Mouse (Mus musculus) lung, embryonic 16.5 days (tissue): ENCODE measurements around the gene Apaf1. TPM values are rescaled to one million over a fixed set of nuclear protein-coding genes. Genes with fewer than 3 reads are reported as not detected.

ENCODE experiments used
- ATAC-seq: fragments of 200-750 bp; cut with Nextera tagmentation; 2 replicates; pipeline ENCODE4 v1.8.0; 2017; ENCODE audit warnings: low read depth, mild to moderate bottlenecking, moderate library complexity
- H3K27ac ChIP-seq: fragments of 300-500 bp; sonication (generic); 2 replicates; pipeline ENCODE4 v1.5.1; 2014; ENCODE audit warnings: mild to moderate bottlenecking, control low read depth, low read length
- H3K27me3 ChIP-seq: fragments of 300-500 bp; sonication (generic); 2 replicates; pipeline ENCODE4 v1.6.1; 2014; ENCODE audit warnings: low read depth, low read length, mixed read lengths; ENCODE audit not compliant: control insufficient read depth, insufficient read depth
- H3K36me3 ChIP-seq: fragments of 300-500 bp; sonication (generic); 2 replicates; pipeline ENCODE4 v1.6.1; 2014; ENCODE audit warnings: low read length; ENCODE audit not compliant: control insufficient read depth, insufficient read depth
- H3K4me1 ChIP-seq: fragments of 300-500 bp; sonication (generic); replicated peaks from 2 replicates; pipeline ENCODE4 v1.6.1; 2014; ENCODE audit warnings: low read length, mixed read lengths; ENCODE audit not compliant: control insufficient read depth, insufficient read depth
- H3K4me2 ChIP-seq: fragments of 300-500 bp; sonication (generic); 2 replicates; pipeline ENCODE4 v1.6.1; 2014; ENCODE audit warnings: low read depth, low read length, control low read depth
- H3K4me3 ChIP-seq: fragments of 300-500 bp; sonication (generic); 2 replicates; pipeline ENCODE4 v1.5.1; 2014; ENCODE audit warnings: mild to moderate bottlenecking, low read length, control low read depth
- H3K9ac ChIP-seq: fragments of 300-500 bp; sonication (generic); 2 replicates; pipeline ENCODE4 v1.6.1; 2014; ENCODE audit warnings: low read length, control low read depth
- H3K9me3 ChIP-seq: fragments of 300-500 bp; sonication (generic); 2 replicates; pipeline ENCODE4 v1.6.1; 2016; ENCODE audit warnings: low read length; ENCODE audit not compliant: control insufficient read depth
- WGBS: fragments of 180-500 bp; shearing (Covaris S2); extraction: QIAGEN DNeasy Blood & Tissue Kit; methylation state at CpG from one replicate; pipeline ENCODE4 v1.1.7; 2014; 5-methylcytosine and 5-hydroxymethylcytosine counted together
- polyA plus RNA-seq: library from polyadenylated mRNA; unstranded; fragments of >200 nt; fragmentation: Nextera tagmentation; extraction: Ambion mirVana; gene quantifications from 2 replicates; pipeline ENCODE4 v1.2.1, GENCODE M21; 2015

The Apaf1 gene
- 13.6 and 16.2 TPM in 2 replicates for polyA plus RNA-seq

- under 1% methylated on average over 87 of the region's 87 CpGs for WGBS
- H3K36me3 ChIP-seq: peaks cover 10% of the 10 kb centered on the region
- H3K9me3 ChIP-seq: no peaks in the 10 kb centered on the region
- ATAC-seq: peak; percentile 97
- H3K4me1 ChIP-seq: peaks cover 5% of the 10 kb centered on the region
- no peaks in the 10 kb centered on the region for H3K27me3 ChIP-seq
- peak within 1 kb of the TSS; percentile 86 for H3K27ac ChIP-seq
- peak within 1 kb of the TSS; percentile 98 for H3K4me3 ChIP-seq
- peak within 1 kb of the TSS; percentile 76 for H3K4me2 ChIP-seq
- H3K9ac ChIP-seq: peak within 1 kb of the TSS; percentile 92
These were observed at the start of gene Apaf1, which contains the start of gene Ikbip for GRCm38 (mm10) chr10:91082550-91083392. TSS of gene Apaf1 (minus strand) at chr10:91082770. TSS of gene Ikbip (plus strand) at chr10:91082940.

GRCm38 (mm10) chr10:91131565-91131964 lies 49.0 kb upstream of the Apaf1 start:
- H3K27ac ChIP-seq: no peak overlapping the region
- H3K27me3 ChIP-seq: no peaks in the 10 kb centered on the region
- no peak for ATAC-seq
- H3K9ac ChIP-seq: no peak overlapping the region
- no peak overlapping the region for H3K4me2 ChIP-seq
- no peaks in the 10 kb centered on the region for H3K36me3 ChIP-seq
- H3K9me3 ChIP-seq: no peaks in the 10 kb centered on the region
- H3K4me1 ChIP-seq: no peaks in the 10 kb centered on the region
- WGBS: 81% methylated on average over 1 of the region's 1 CpGs
- H3K4me3 ChIP-seq: no peak overlapping the region

GRCm38 (mm10) chr10:91130792-91131191 lies 48.2 kb upstream of the Apaf1 start:
- H3K27ac ChIP-seq: no peak overlapping the region
- 95% methylated on average over 3 of the region's 3 CpGs for WGBS
- H3K9ac ChIP-seq: no peak overlapping the region
- no peak overlapping the region for H3K4me2 ChIP-seq
- H3K9me3 ChIP-seq: no peaks in the 10 kb centered on the region
- no peaks in the 10 kb centered on the region for H3K4me1 ChIP-seq
- H3K4me3 ChIP-seq: no peak overlapping the region
- no peaks in the 10 kb centered on the region for H3K36me3 ChIP-seq
- H3K27me3 ChIP-seq: no peaks in the 10 kb centered on the region
- ATAC-seq: no peak

- 58% methylated on average over 1 of the region's 1 CpGs for WGBS
- Histone ChIP-seq H3K4me1 (peaks cover 3% of the 10 kb centered on the region; the same call in 1 of the 2 replicates), H3K27ac (no peak overlapping the region)
These were observed 46.1 kb upstream of the Apaf1 start for GRCm38 (mm10) chr10:91128551-91129160.

GRCm38 (mm10) chr10:91127395-91127794 lies 44.8 kb upstream of the Apaf1 start:
- no peaks in the 10 kb centered on the region for H3K9me3 ChIP-seq
- H3K36me3 ChIP-seq: no peaks in the 10 kb centered on the region
- H3K27ac ChIP-seq: no peak overlapping the region
- H3K9ac ChIP-seq: no peak overlapping the region
- H3K27me3 ChIP-seq: no peaks in the 10 kb centered on the region
- peaks cover 6% of the 10 kb centered on the region for H3K4me1 ChIP-seq
- ATAC-seq: no peak
- no peak overlapping the region for H3K4me2 ChIP-seq
- no peak overlapping the region for H3K4me3 ChIP-seq
- 48% methylated on average over 2 of the region's 2 CpGs for WGBS

More at GRCm38 (mm10) chr10:91128551-91129160, 46.1 kb upstream of the Apaf1 start:
- no peaks in the 10 kb centered on the region for H3K9me3 ChIP-seq
- H3K36me3 ChIP-seq: no peaks in the 10 kb centered on the region
- no peak overlapping the region for H3K4me3 ChIP-seq
- H3K9ac ChIP-seq: no peak overlapping the region
- ATAC-seq: no peak
- H3K27me3 ChIP-seq: no peaks in the 10 kb centered on the region
- H3K4me2 ChIP-seq: no peak overlapping the region

GRCm38 (mm10) chr10:91126618-91127355 lies 44.2 kb upstream of the Apaf1 start:
- Histone ChIP-seq H3K36me3 (peaks cover 1% of the 10 kb centered on the region; the same call in 1 of the 2 replicates), H3K9me3 (no peaks in the 10 kb centered on the region), H3K4me1 (peaks cover 9% of the 10 kb centered on the region), H3K4me3 (no peak overlapping the region), H3K4me2 (no peak overlapping the region), H3K27ac (no peak overlapping the region), H3K9ac (no peak overlapping the region), H3K27me3 (no peaks in the 10 kb centered on the region)
- WGBS: 42% methylated on average over 10 of the region's 10 CpGs
- no peak for ATAC-seq

- peak within 1 kb of the TSS; percentile 98 for H3K4me3 ChIP-seq
- ATAC-seq: peak; percentile 100
- H3K27ac ChIP-seq: peak within 1 kb of the TSS; percentile 92
- peak within 1 kb of the TSS; percentile 99 for H3K9ac ChIP-seq
- peaks cover 17% of the 10 kb centered on the region for H3K36me3 ChIP-seq
- no peaks in the 10 kb centered on the region for H3K9me3 ChIP-seq
- peak within 1 kb of the TSS; percentile 80 for H3K4me2 ChIP-seq
- no peaks in the 10 kb centered on the region for H3K27me3 ChIP-seq
- H3K4me1 ChIP-seq: peaks cover 9% of the 10 kb centered on the region
- WGBS: 9% methylated on average over 59 of the region's 59 CpGs
These were observed 41.6 kb upstream of the Apaf1 start, which contains the start of gene Slc25a3 for GRCm38 (mm10) chr10:91123828-91124822. TSS of gene Slc25a3 (minus strand) at chr10:91124059.

GRCm38 (mm10) chr10:91123281-91123827 lies 40.8 kb upstream of the Apaf1 start:
- no peaks in the 10 kb centered on the region for H3K27me3 ChIP-seq
- peaks cover 9% of the 10 kb centered on the region for H3K4me1 ChIP-seq
- peak; percentile 66 for ATAC-seq
- H3K9ac ChIP-seq: peak overlapping the region; percentile 99
- under 1% methylated on average over 43 of the region's 44 CpGs for WGBS
- peaks cover 22% of the 10 kb centered on the region for H3K36me3 ChIP-seq
- peak overlapping the region; percentile 92 for H3K27ac ChIP-seq
- H3K4me3 ChIP-seq: peak overlapping the region; percentile 98
- H3K9me3 ChIP-seq: no peaks in the 10 kb centered on the region
- H3K4me2 ChIP-seq: peak overlapping the region; percentile 80
